Mouse (Mus musculus) heart, adult 2 months (tissue): ENCODE measurements around the gene Gm6309.

Source experiments
- CTCF ChIP-seq: fragments of 200-600 bp; IDR thresholded peaks from 2 replicates; pipeline ENCODE4 v1.8.1; 2022; ENCODE audit warnings: antibody characterized with exemption, mild to moderate bottlenecking, moderate library complexity
- EP300 ChIP-seq: fragments of 200-500 bp; IDR thresholded peaks from 2 replicates; pipeline ENCODE4 v1.6.1; 2011; ENCODE audit warnings: low read depth, low read length, control low read depth; ENCODE audit not compliant: insufficient read depth
- POLR2A ChIP-seq: fragments of 200-500 bp; IDR thresholded peaks from 2 replicates; pipeline ENCODE4 v1.6.1; 2011; ENCODE audit warnings: mild to moderate bottlenecking, low read depth, low read length, control low read depth; ENCODE audit not compliant: insufficient read depth

- TF ChIP-seq EP300 (no peak), CTCF (no peak), POLR2A (no peak)
Measured at GRCm38 (mm10) chr5:146190093-146190492, 19.6 kb upstream of the Gm6309 start.
